Mouse (Mus musculus): Measurements from ENCODE around the gene Ctsw. TPM values are rescaled to one million over a fixed set of nuclear protein-coding genes. Genes with fewer than 3 reads are reported as not detected.

Gene Ctsw
- polyA plus RNA-seq, 1 experiment: not detected

GRCm38 (mm10) chr19:5472857-5473256 lies 4.5 kb upstream of the Ctsw start:
- H3K27ac ChIP-seq (ENCODE audit: control insufficient read depth, insufficient read depth, low read depth, low read length): no peak overlapping the region
- no peaks in the 10 kb centered on the region for H3K36me3 ChIP-seq (ENCODE audit: control insufficient read depth, insufficient read depth, low read length)
- H3K4me1 ChIP-seq (ENCODE audit: control insufficient read depth, insufficient read depth, low read length): peaks cover 23% of the 10 kb centered on the region
- no peak overlapping the region for H3K4me3 ChIP-seq (ENCODE audit: control insufficient read depth, low read depth, low read length)
- TF ChIP-seq POLR2A (IDR thresholded peaks at IDR 0.05; ENCODE audit: control insufficient read depth, low read depth, low read length) (no peak), CTCF (IDR thresholded peaks at IDR 0.05; ENCODE audit: control insufficient read depth, insufficient read depth, insufficient replicate concordance, low read depth, low read length) (no peak)
- no peaks in the 10 kb centered on the region for H3K27me3 ChIP-seq (ENCODE audit: control insufficient read depth, insufficient read depth, low read length)

GRCm38 (mm10) chr19:5471846-5472245 lies 3.5 kb upstream of the Ctsw start:
- TF ChIP-seq POLR2A (IDR thresholded peaks at IDR 0.05; ENCODE audit: control insufficient read depth, low read depth, low read length) (no peak), CTCF (IDR thresholded peaks at IDR 0.05; ENCODE audit: control insufficient read depth, insufficient read depth, insufficient replicate concordance, low read depth, low read length) (no peak)
- Histone ChIP-seq H3K4me3 (ENCODE audit: control insufficient read depth, low read depth, low read length) (no peak overlapping the region), H3K4me1 (ENCODE audit: control insufficient read depth, insufficient read depth, low read length) (peaks cover 23% of the 10 kb centered on the region), H3K27me3 (ENCODE audit: control insufficient read depth, insufficient read depth, low read length) (no peaks in the 10 kb centered on the region), H3K36me3 (ENCODE audit: control insufficient read depth, insufficient read depth, low read length) (no peaks in the 10 kb centered on the region; the same call in 1 of the 2 replicates), H3K27ac (ENCODE audit: control insufficient read depth, insufficient read depth, low read depth, low read length) (no peak overlapping the region)

DNA sequence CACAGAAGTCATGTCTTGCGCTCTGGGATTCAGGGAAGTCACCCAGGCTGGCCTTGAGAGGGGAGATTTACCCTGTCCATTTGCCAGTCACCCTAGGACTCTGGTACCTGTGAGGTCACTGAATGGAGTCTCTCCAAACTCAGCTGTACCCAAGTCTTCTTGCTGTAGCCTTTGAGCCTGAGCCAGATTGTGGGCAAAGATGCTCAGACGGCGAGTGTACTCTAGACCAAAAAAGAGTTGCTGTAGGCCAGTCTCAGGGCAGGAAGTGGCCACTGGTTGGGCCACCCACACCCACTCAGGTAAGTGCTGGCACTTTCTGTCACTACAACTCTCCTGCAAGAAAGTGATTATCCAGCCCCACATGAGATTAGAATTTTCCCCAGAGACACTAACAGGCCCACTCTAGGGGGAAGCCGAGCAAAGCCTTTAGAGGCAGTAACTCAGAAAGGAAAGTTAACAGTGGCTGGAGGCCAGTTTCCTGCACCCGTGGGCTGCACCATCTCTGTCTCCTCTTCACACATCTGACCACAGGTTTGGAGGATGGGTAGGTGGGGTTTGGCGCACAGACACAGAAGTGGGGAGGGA lies 1.3 kb downstream of the Ctsw start:
- Histone ChIP-seq H3K27ac (ENCODE audit: control insufficient read depth, insufficient read depth, low read depth, low read length) (no peak overlapping the region), H3K27me3 (ENCODE audit: control insufficient read depth, insufficient read depth, low read length) (no peaks in the 10 kb centered on the region), H3K36me3 (ENCODE audit: control insufficient read depth, insufficient read depth, low read length) (no peaks in the 10 kb centered on the region; the same call in 1 of the 2 replicates), H3K4me1 (ENCODE audit: control insufficient read depth, insufficient read depth, low read length) (no peaks in the 10 kb centered on the region), H3K4me3 (ENCODE audit: control insufficient read depth, low read depth, low read length) (no peak overlapping the region)
- TF ChIP-seq POLR2A (IDR thresholded peaks at IDR 0.05; ENCODE audit: control insufficient read depth, low read depth, low read length) (no peak), CTCF (IDR thresholded peaks at IDR 0.05; ENCODE audit: control insufficient read depth, insufficient read depth, insufficient replicate concordance, low read depth, low read length) (no peak)

DNA sequence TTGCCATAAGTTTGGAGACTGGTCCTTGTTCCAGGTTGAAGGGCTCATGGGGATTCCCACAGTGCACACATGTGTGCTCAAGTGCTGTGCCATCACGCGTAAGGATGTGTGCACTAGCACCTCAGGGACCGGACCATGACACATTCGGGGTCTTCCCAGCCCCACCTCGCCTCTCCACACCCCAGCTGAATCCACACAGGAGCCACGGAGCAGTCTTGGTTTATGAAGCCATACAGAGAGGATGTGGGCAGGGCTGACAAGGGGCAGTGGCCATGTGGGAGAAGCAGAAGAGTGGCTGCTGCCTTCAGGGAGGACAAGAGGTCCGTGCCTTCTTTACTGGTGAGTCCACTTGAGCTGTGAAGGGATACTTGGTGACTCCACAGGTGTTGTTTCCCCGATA lies 3.3 kb downstream of the Ctsw start:
- Histone ChIP-seq H3K4me3 (ENCODE audit: control insufficient read depth, low read depth, low read length) (no peak overlapping the region), H3K27ac (ENCODE audit: control insufficient read depth, insufficient read depth, low read depth, low read length) (no peak overlapping the region), H3K4me1 (ENCODE audit: control insufficient read depth, insufficient read depth, low read length) (peaks cover 3% of the 10 kb centered on the region), H3K27me3 (ENCODE audit: control insufficient read depth, insufficient read depth, low read length) (no peaks in the 10 kb centered on the region), H3K36me3 (ENCODE audit: control insufficient read depth, insufficient read depth, low read length) (no peaks in the 10 kb centered on the region; the same call in 1 of the 2 replicates)
- no peak for TF ChIP-seq CTCF (IDR thresholded peaks at IDR 0.05; ENCODE audit: control insufficient read depth, insufficient read depth, insufficient replicate concordance, low read depth, low read length)
- TF ChIP-seq POLR2A (IDR thresholded peaks at IDR 0.05; ENCODE audit: control insufficient read depth, low read depth, low read length): no peak

- Histone ChIP-seq H3K27ac (ENCODE audit: control insufficient read depth, insufficient read depth, low read depth, low read length) (no peak overlapping the region), H3K27me3 (ENCODE audit: control insufficient read depth, insufficient read depth, low read length) (no peaks in the 10 kb centered on the region), H3K4me3 (ENCODE audit: control insufficient read depth, low read depth, low read length) (no peak overlapping the region), H3K4me1 (ENCODE audit: control insufficient read depth, insufficient read depth, low read length) (peaks cover 3% of the 10 kb centered on the region), H3K36me3 (ENCODE audit: control insufficient read depth, insufficient read depth, low read length) (no peaks in the 10 kb centered on the region; the same call in 1 of the 2 replicates)
- TF ChIP-seq CTCF (IDR thresholded peaks at IDR 0.05; ENCODE audit: control insufficient read depth, insufficient read depth, insufficient replicate concordance, low read depth, low read length) (peak; percentile 75; the same call in 1 of the 2 replicates), POLR2A (IDR thresholded peaks at IDR 0.05; ENCODE audit: control insufficient read depth, low read depth, low read length) (no peak)
Observed at GRCm38 (mm10) chr19:5463791-5464562, 4.3 kb downstream of the Ctsw start.

- Histone ChIP-seq H3K4me3 (ENCODE audit: control insufficient read depth, low read depth, low read length) (no peak overlapping the region), H3K4me1 (ENCODE audit: control insufficient read depth, insufficient read depth, low read length) (peaks cover 3% of the 10 kb centered on the region), H3K36me3 (ENCODE audit: control insufficient read depth, insufficient read depth, low read length) (no peaks in the 10 kb centered on the region; the same call in 1 of the 2 replicates), H3K27me3 (ENCODE audit: control insufficient read depth, insufficient read depth, low read length) (no peaks in the 10 kb centered on the region), H3K27ac (ENCODE audit: control insufficient read depth, insufficient read depth, low read depth, low read length) (no peak overlapping the region)
- TF ChIP-seq CTCF (IDR thresholded peaks at IDR 0.05; ENCODE audit: control insufficient read depth, insufficient read depth, insufficient replicate concordance, low read depth, low read length) (no peak), POLR2A (IDR thresholded peaks at IDR 0.05; ENCODE audit: control insufficient read depth, low read depth, low read length) (no peak)
Observed at GRCm38 (mm10) chr19:5463212-5463611, 5.1 kb downstream of the Ctsw start.

DNA sequence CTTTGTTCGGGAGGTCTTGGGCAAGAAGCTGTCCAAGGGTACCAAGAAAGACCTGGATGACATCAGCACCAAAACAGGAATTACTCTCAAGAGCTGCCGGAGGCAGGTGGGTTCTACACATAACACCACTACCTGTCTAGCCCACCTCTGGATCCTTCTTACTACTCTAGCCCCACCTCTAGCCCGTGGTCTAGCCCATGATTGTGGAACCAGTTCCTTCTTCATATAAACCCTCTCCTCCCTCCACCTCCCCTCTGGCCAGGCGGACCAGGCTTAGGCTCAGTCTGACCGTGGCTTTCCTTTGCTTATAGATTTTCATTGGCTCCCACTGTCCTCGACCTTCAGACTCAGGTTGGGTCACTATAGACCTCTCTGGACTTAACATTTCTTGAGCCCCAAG lies 6.9 kb downstream of the Ctsw start:
- Histone ChIP-seq H3K36me3 (ENCODE audit: control insufficient read depth, insufficient read depth, low read length) (no peaks in the 10 kb centered on the region), H3K27me3 (ENCODE audit: control insufficient read depth, insufficient read depth, low read length) (no peaks in the 10 kb centered on the region), H3K27ac (ENCODE audit: control insufficient read depth, insufficient read depth, low read depth, low read length) (no peak overlapping the region), H3K4me3 (ENCODE audit: control insufficient read depth, low read depth, low read length) (no peak overlapping the region), H3K4me1 (ENCODE audit: control insufficient read depth, insufficient read depth, low read length) (peaks cover 18% of the 10 kb centered on the region)
- TF ChIP-seq POLR2A (IDR thresholded peaks at IDR 0.05; ENCODE audit: control insufficient read depth, low read depth, low read length) (no peak), CTCF (IDR thresholded peaks at IDR 0.05; ENCODE audit: control insufficient read depth, insufficient read depth, insufficient replicate concordance, low read depth, low read length) (no peak)

All from testis, adult 2 months (tissue).